Mouse (Mus musculus): Measurements from ENCODE around the gene Cdnf. TPM values are rescaled to one million over a fixed set of nuclear protein-coding genes. Genes with fewer than 3 reads are reported as not detected.

The Cdnf gene
- 0.21 and 0.23 TPM in 2 replicates for polyA plus RNA-seq (2015; fragmentation: Nextera tagmentation; extraction: Ambion mirVana)

GRCm38 (mm10) chr2:3512552-3513454 lies at the start of gene Cdnf, which contains the start of the genes Gm45902 and Hspa14:
Gene Cdnf (plus strand): TSS chr2:3513030.
Gene Gm45902 (minus strand): TSS chr2:3512790.
Gene Hspa14 (minus strand): TSS chr2:3512814.
- ATAC-seq (ENCODE audit: insufficient number of reproducible peaks, low FRiP score, low TSS enrichment, low read depth), result peak; percentile 100
- WGBS, result under 1% methylated on average over 60 of the region's 60 CpGs
- peaks cover 6% of the 10 kb centered on the region for H3K4me1 ChIP-seq
- peak within 1 kb of the TSS; percentile 82 for H3K4me3 ChIP-seq
- H3K27me3 ChIP-seq, result no peaks in the 10 kb centered on the region
- H3K9ac ChIP-seq, result peak within 1 kb of the TSS; percentile 89
- H3K9me3 ChIP-seq, result no peaks in the 10 kb centered on the region
- peaks cover 26% of the 10 kb centered on the region for H3K36me3 ChIP-seq
- peak within 1 kb of the TSS; percentile 81 for H3K4me2 ChIP-seq
- H3K27ac ChIP-seq, result peak within 1 kb of the TSS; percentile 88

GRCm38 (mm10) chr2:3473891-3474290 lies 38.9 kb upstream of the Cdnf start:
- peak overlapping the region; percentile 91 for H3K27ac ChIP-seq
- ATAC-seq (ENCODE audit: insufficient number of reproducible peaks, low FRiP score, low TSS enrichment, low read depth), result no peak
- H3K36me3 ChIP-seq, result 0 out of 2 replicates have a peak, but pooled peaks cover 8% of the 10 kb centered on the region
- H3K27me3 ChIP-seq, result no peaks in the 10 kb centered on the region
- peak overlapping the region; percentile 74 for H3K4me2 ChIP-seq
- WGBS, result under 1% methylated on average over 12 of the region's 12 CpGs
- H3K9me3 ChIP-seq, result no peaks in the 10 kb centered on the region
- H3K9ac ChIP-seq, result peak overlapping the region; percentile 73
- H3K4me1 ChIP-seq, result peaks cover 11% of the 10 kb centered on the region
- peak overlapping the region; percentile 99 for H3K4me3 ChIP-seq

GRCm38 (mm10) chr2:3474361-3474805 lies 38.4 kb upstream of the Cdnf start:
- 1% methylated on average over 45 of the region's 46 CpGs for WGBS
- peak; percentile 75 for ATAC-seq (ENCODE audit: insufficient number of reproducible peaks, low FRiP score, low TSS enrichment, low read depth)
- no peaks in the 10 kb centered on the region for H3K9me3 ChIP-seq
- H3K4me1 ChIP-seq, result peaks cover 11% of the 10 kb centered on the region
- 0 out of 2 replicates have a peak, but pooled peaks cover 8% of the 10 kb centered on the region for H3K36me3 ChIP-seq
- H3K27me3 ChIP-seq, result no peaks in the 10 kb centered on the region
- H3K4me2 ChIP-seq, result peak overlapping the region; percentile 74
- H3K4me3 ChIP-seq, result peak overlapping the region; percentile 99
- peak overlapping the region; percentile 91 for H3K27ac ChIP-seq
- peak overlapping the region; percentile 73 for H3K9ac ChIP-seq

GRCm38 (mm10) chr2:3474861-3475283 lies 38.0 kb upstream of the Cdnf start, which contains the start of gene Suv39h2:
Gene Suv39h2 (minus strand): TSS chr2:3475031.
- 0 out of 2 replicates have a peak, but pooled peaks cover 7% of the 10 kb centered on the region for H3K36me3 ChIP-seq
- peak within 1 kb of the TSS; percentile 99 for H3K4me3 ChIP-seq
- peaks cover 11% of the 10 kb centered on the region for H3K4me1 ChIP-seq
- H3K4me2 ChIP-seq, result peak within 1 kb of the TSS; percentile 74
- peak within 1 kb of the TSS; percentile 91 for H3K27ac ChIP-seq
- no peaks in the 10 kb centered on the region for H3K27me3 ChIP-seq
- WGBS, result under 1% methylated on average over 42 of the region's 42 CpGs
- peak; percentile 98 for ATAC-seq (ENCODE audit: insufficient number of reproducible peaks, low FRiP score, low TSS enrichment, low read depth)
- H3K9ac ChIP-seq, result peak within 1 kb of the TSS; percentile 73
- no peaks in the 10 kb centered on the region for H3K9me3 ChIP-seq

GRCm38 (mm10) chr2:3475746-3476251 lies 37.0 kb upstream of the Cdnf start:
- H3K27ac ChIP-seq, result no peak overlapping the region
- peak overlapping the region; percentile 53; the same call in 1 of the 2 replicates for H3K4me2 ChIP-seq
- H3K9ac ChIP-seq, result no peak overlapping the region
- no peaks in the 10 kb centered on the region for H3K27me3 ChIP-seq
- no peaks in the 10 kb centered on the region for H3K36me3 ChIP-seq
- peak overlapping the region; percentile 99 for H3K4me3 ChIP-seq
- no peaks in the 10 kb centered on the region for H3K9me3 ChIP-seq
- no peak for ATAC-seq (ENCODE audit: insufficient number of reproducible peaks, low FRiP score, low TSS enrichment, low read depth)
- 44% methylated on average over 3 of the region's 3 CpGs for WGBS
- peaks cover 11% of the 10 kb centered on the region for H3K4me1 ChIP-seq

DNA sequence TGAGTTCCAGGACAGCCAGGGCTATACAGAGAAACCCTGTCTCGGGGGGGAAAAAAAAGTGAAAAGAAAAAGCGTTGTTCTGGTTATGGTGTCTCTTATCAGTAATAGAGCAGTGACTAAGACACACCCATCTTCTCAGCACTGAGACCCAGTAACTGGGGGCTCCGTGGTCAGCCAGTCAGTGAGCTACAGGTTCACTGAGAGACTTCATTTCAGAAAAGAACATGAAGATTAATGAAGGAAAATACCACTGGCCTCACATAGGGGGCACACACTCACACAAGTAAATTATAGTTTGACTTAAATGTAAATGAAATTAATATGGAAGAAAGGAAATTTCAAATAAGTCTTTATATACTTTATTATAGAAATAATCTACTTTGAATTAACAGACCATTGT lies 32.6 kb upstream of the Cdnf start:
- WGBS, result 89% methylated on average over 3 of the region's 3 CpGs
- Histone ChIP-seq H3K27ac (no peak overlapping the region), H3K4me2 (no peak overlapping the region), H3K9me3 (no peaks in the 10 kb centered on the region), H3K4me3 (no peak overlapping the region), H3K9ac (no peak overlapping the region), H3K36me3 (no peaks in the 10 kb centered on the region), H3K27me3 (no peaks in the 10 kb centered on the region), H3K4me1 (peaks cover 4% of the 10 kb centered on the region; the same call in 1 of the 2 replicates)
- no peak for ATAC-seq (ENCODE audit: insufficient number of reproducible peaks, low FRiP score, low TSS enrichment, low read depth)

GRCm38 (mm10) chr2:3489816-3490215 lies 23.0 kb upstream of the Cdnf start:
- peaks cover 44% of the 10 kb centered on the region for H3K36me3 ChIP-seq
- WGBS, result 87% methylated on average over 3 of the region's 3 CpGs
- H3K4me2 ChIP-seq, result no peak overlapping the region
- H3K4me1 ChIP-seq, result no peaks in the 10 kb centered on the region
- H3K27me3 ChIP-seq, result no peaks in the 10 kb centered on the region
- H3K27ac ChIP-seq, result no peak overlapping the region
- H3K9me3 ChIP-seq, result no peaks in the 10 kb centered on the region
- H3K9ac ChIP-seq, result no peak overlapping the region
- H3K4me3 ChIP-seq, result no peak overlapping the region
- no peak for ATAC-seq (ENCODE audit: insufficient number of reproducible peaks, low FRiP score, low TSS enrichment, low read depth)

DNA sequence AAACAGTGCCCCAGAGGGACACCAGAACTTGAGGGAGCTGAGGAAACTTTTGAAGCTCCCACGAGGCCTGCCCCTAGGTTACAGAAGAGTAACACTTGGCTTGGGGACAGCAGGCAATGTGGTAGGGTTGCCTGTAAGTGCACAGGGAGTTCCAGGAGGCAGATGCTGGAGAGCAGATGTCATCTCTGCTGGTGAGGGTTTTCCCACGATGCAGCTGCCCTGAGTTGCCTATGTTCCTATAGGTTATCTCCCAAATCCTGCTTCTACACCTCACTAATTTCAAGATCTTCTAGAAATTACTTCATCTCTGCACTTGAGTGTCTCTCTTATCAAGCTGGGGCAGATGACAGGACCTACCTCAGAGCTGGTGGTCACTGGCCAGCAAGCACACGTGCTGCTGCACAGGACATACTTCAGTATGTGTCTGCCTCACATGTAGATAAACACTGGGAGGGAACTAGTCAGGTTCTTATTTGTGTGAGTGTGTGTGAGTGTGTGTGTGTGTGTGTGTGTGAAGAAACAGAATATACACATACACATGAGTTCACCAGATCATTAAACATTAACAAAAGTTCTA lies 18.9 kb upstream of the Cdnf start:
- no peak for ATAC-seq (ENCODE audit: insufficient number of reproducible peaks, low FRiP score, low TSS enrichment, low read depth)
- 89% methylated on average over 3 of the region's 3 CpGs for WGBS
- Histone ChIP-seq H3K9me3 (no peaks in the 10 kb centered on the region), H3K9ac (no peak overlapping the region), H3K4me2 (no peak overlapping the region), H3K4me1 (no peaks in the 10 kb centered on the region), H3K27ac (no peak overlapping the region), H3K36me3 (peaks cover 71% of the 10 kb centered on the region), H3K27me3 (no peaks in the 10 kb centered on the region), H3K4me3 (no peak overlapping the region)

- Histone ChIP-seq H3K9me3 (no peaks in the 10 kb centered on the region), H3K4me1 (no peaks in the 10 kb centered on the region), H3K36me3 (peaks cover 68% of the 10 kb centered on the region), H3K4me3 (no peak overlapping the region), H3K9ac (no peak overlapping the region), H3K4me2 (no peak overlapping the region), H3K27me3 (no peaks in the 10 kb centered on the region), H3K27ac (no peak overlapping the region)
- no peak for ATAC-seq (ENCODE audit: insufficient number of reproducible peaks, low FRiP score, low TSS enrichment, low read depth)
- 91% methylated on average over 6 of the region's 6 CpGs for WGBS
Observed at GRCm38 (mm10) chr2:3499543-3499942, 13.3 kb upstream of the Cdnf start.

DNA sequence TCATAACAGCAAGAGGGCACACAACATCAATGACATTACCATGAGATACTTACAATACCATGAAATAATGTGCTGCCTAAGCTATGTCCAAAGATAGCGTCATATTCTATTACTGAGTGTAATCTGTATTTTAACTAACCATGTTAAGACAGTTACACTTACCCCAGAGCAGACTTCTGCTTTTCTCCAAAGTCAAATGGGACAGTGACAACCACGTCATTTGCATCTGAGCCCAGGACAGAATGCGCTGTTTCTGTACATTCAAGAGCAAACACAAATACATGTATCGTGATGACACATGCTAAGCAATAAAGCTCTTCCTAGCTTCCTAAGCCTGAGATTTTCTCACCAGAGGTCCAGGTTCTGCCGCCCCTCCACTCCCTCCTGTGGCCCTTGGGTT lies 11.9 kb upstream of the Cdnf start:
- H3K36me3 ChIP-seq, result peaks cover 69% of the 10 kb centered on the region
- no peak for ATAC-seq (ENCODE audit: insufficient number of reproducible peaks, low FRiP score, low TSS enrichment, low read depth)
- H3K9ac ChIP-seq, result no peak overlapping the region
- H3K4me2 ChIP-seq, result no peak overlapping the region
- H3K4me1 ChIP-seq, result no peaks in the 10 kb centered on the region
- no peak overlapping the region for H3K4me3 ChIP-seq
- H3K27ac ChIP-seq, result no peak overlapping the region
- WGBS, result 96% methylated on average over 5 of the region's 5 CpGs
- no peaks in the 10 kb centered on the region for H3K27me3 ChIP-seq
- H3K9me3 ChIP-seq, result no peaks in the 10 kb centered on the region

GRCm38 (mm10) chr2:3512076-3512475 lies 754 bp upstream of the Cdnf start:
- Histone ChIP-seq H3K27me3 (no peaks in the 10 kb centered on the region), H3K9me3 (no peaks in the 10 kb centered on the region), H3K36me3 (peaks cover 29% of the 10 kb centered on the region), H3K4me1 (peaks cover 6% of the 10 kb centered on the region), H3K4me2 (peak overlapping the region; percentile 81), H3K27ac (peak overlapping the region; percentile 88), H3K4me3 (peak overlapping the region; percentile 82), H3K9ac (peak overlapping the region; percentile 89)
- under 1% methylated on average over 15 of the region's 15 CpGs for WGBS
- ATAC-seq (ENCODE audit: insufficient number of reproducible peaks, low FRiP score, low TSS enrichment, low read depth), result no peak
